Mouse (Mus musculus): ENCODE measurements around the gene Htr2c. TPM values are rescaled to one million over a fixed set of nuclear protein-coding genes. Genes with fewer than 3 reads are reported as not detected.
A peak's percentile ranks its signal among the peaks of the same experiment; 100 is the strongest.

The Htr2c gene
- polyA plus RNA-seq, 1 experiment from 2014 or later: not detected

DNA sequence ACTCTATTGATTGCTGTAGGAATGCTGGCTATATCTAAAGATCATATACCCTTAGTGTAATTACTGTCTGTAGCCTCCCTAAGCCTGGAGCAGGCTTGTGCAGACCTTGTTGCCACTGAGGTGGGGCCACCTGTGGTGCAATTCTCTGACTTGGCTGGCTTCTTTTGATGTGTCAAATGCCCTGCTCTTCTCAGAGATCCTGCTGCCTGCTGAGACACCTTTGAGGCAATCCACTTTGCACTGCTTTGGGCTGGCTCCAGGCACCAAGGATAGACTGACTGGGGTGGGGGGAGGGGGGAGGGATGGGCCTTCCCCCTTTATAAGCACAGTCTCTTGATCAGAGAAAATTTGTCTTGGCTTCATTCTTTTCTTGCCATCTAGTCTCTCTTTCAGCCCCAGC, 252.9 kb downstream of the Htr2c start:
- Histone ChIP-seq H3K4me2 (no peak overlapping the region), H3K4me3 (no peak overlapping the region), H3K36me3 (no peaks in the 10 kb centered on the region), H3K27me3 (no peaks in the 10 kb centered on the region), H3K9me3 (no peaks in the 10 kb centered on the region), H3K4me1 (no peaks in the 10 kb centered on the region), H3K27ac (no peak overlapping the region), H3K9ac (no peak overlapping the region)
- ATAC-seq (ENCODE audit: borderline replicate concordance, extremely low read depth, low FRiP score, low TSS enrichment): no peak

DNA sequence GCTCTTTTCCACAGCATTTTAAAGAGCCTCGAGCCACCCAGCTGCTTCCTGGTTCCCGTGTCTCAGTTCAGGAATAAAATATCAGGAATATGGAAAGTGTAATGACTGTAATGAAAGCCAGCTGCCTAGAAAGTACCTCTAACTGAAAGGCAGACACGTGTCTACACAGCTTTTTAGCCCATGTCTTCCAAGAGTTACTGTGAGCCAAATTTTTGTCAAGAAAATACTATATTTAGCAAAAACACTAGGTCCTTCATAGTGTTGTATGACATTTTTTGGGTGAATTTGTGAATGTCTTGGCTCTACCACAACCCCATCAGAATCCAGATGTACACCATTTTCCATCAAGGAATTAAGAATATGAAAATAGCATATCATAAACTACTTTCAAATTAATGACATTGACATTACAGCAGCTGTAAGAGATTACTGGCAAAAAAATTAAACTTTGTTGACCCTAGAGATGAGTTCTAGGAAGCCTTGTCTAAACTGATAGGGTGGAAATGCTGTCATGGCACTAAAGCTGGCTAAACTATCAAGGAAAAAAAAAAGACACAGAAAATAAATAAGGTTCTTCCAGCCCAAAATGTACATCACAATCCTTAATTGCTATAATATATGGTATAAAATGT, 255.2 kb downstream of the Htr2c start:
- H3K36me3 ChIP-seq: no peaks in the 10 kb centered on the region
- H3K9ac ChIP-seq: no peak overlapping the region
- no peaks in the 10 kb centered on the region for H3K9me3 ChIP-seq
- no peaks in the 10 kb centered on the region for H3K27me3 ChIP-seq
- H3K4me1 ChIP-seq: no peaks in the 10 kb centered on the region
- no peak overlapping the region for H3K4me3 ChIP-seq
- H3K4me2 ChIP-seq: no peak overlapping the region
- 48% methylated on average over 3 of the region's 3 CpGs for WGBS
- H3K27ac ChIP-seq: no peak overlapping the region
- ATAC-seq (ENCODE audit: borderline replicate concordance, extremely low read depth, low FRiP score, low TSS enrichment): peak; percentile 79; the same call in 1 of the 2 replicates

DNA sequence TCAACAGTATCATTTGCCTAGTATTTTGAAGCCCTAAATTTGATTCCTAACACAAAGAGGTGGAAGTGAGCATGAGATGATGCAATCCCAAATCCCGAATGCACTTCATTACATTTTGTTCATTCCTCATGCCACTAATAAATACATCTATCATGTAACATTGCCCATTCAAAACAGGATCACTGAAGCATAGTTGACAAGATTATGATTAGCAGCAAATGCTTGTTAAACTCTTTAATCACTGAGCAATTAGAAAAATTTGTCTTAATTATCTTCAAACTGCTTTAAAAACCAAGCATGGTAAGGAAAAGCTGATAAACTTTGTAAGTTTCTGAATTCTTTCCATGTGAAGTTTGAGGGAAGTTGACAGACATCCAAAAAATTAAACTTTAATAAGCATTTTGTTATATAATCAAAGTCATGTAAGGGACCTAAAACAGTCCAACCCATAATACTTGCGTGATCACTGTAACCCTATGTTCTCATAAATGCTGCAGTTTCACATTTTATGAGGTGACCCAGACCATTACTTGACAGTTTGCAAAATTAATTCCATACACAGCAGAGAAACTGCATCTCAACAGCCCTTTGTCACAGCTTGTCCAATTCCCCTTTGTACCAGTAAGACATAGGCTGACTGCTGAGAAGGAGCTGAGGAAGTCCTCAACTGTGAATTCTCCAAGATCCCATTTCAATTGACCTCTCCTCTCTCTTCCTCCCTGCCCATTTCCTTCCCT, 276.7 kb downstream of the Htr2c start:
- Histone ChIP-seq H3K27ac (no peak overlapping the region), H3K4me3 (no peak overlapping the region), H3K4me2 (no peak overlapping the region), H3K4me1 (no peaks in the 10 kb centered on the region), H3K9ac (no peak overlapping the region), H3K27me3 (no peaks in the 10 kb centered on the region), H3K36me3 (no peaks in the 10 kb centered on the region), H3K9me3 (no peaks in the 10 kb centered on the region)
- WGBS: 49% methylated on average over 2 of the region's 2 CpGs
- ATAC-seq (ENCODE audit: borderline replicate concordance, extremely low read depth, low FRiP score, low TSS enrichment): peak; percentile 31; the same call in 1 of the 2 replicates

MicroRNA genes within 50 kb of the gene (microRNA counts, 519-probe panel; counts per million panel counts)
- 2,556 counts per million, percentile 57 among the panel's probes with 10 or more counts for microRNA mmu-miR-448
- microRNA mmu-miR-764-3p: 2,156 counts per million, percentile 24 among the panel's probes with 10 or more counts
- 2,491 counts per million, percentile 50 among the panel's probes with 10 or more counts for microRNA mmu-miR-764-5p

Small RNA genes lying within 50 kb of the gene (microRNA-seq; reads per million reads assigned to microRNA genes)
- gene Gm22650 (not detected), gene Gm24627 (not detected), gene Mir1264 (not detected), gene Mir1298 (7.6 reads per million, percentile 26 among the genes with 10 or more reads in this experiment), gene Mir1912 (not detected), gene Mir448 (1.1 reads per million), gene Mir764 (not detected)

Data from lung, embryonic 15.5 days (tissue).